Mouse (Mus musculus) lung, postnatal 0 days (tissue): Measurements from ENCODE around the gene 4921504E06Rik. TPM values are rescaled to one million over a fixed set of nuclear protein-coding genes. Genes with fewer than 3 reads are reported as not detected.

Experiments used
- ATAC-seq: fragments of 200-750 bp; cut with Nextera tagmentation; 2 replicates; pipeline ENCODE4 v1.8.0; 2017; ENCODE audit warnings: moderate library complexity
- DNase-seq: peaks from one replicate; pipeline ENCODE4 v3.0.0-alpha.2; 2016; ENCODE audit warnings: low spot score
- H3K27ac ChIP-seq: fragments of 300-500 bp; sonication (generic); 2 replicates; pipeline ENCODE4 v1.5.1; 2014; ENCODE audit warnings: antibody characterized with exemption, mild to moderate bottlenecking, low read length, mixed read lengths
- H3K27me3 ChIP-seq: fragments of 300-500 bp; sonication (generic); replicated peaks from 2 replicates; pipeline ENCODE4 v1.6.1; 2014; ENCODE audit warnings: low read length, mixed read lengths; ENCODE audit not compliant: insufficient read depth
- H3K36me3 ChIP-seq: fragments of 300-500 bp; sonication (generic); 2 replicates; pipeline ENCODE4 v1.6.1; 2014; ENCODE audit warnings: low read length, mixed read lengths; ENCODE audit not compliant: insufficient read depth
- H3K4me1 ChIP-seq: fragments of 300-500 bp; sonication (generic); 2 replicates; pipeline ENCODE4 v1.6.1; 2014; ENCODE audit warnings: antibody characterized with exemption, low read depth, low read length, mixed read lengths; ENCODE audit not compliant: insufficient read depth
- H3K4me2 ChIP-seq: fragments of 300-500 bp; sonication (generic); replicated peaks from 2 replicates; pipeline ENCODE4 v1.6.1; 2014; ENCODE audit warnings: low read depth, mild to moderate bottlenecking, low read length, moderate library complexity, mixed read lengths
- H3K4me3 ChIP-seq: fragments of 300-500 bp; sonication (generic); 2 replicates; pipeline ENCODE4 v1.5.1; 2014; ENCODE audit warnings: low read depth, low read length
- H3K9ac ChIP-seq: fragments of 300-500 bp; sonication (generic); replicated peaks from 2 replicates; pipeline ENCODE4 v1.6.1; 2014; ENCODE audit warnings: low read depth, mild to moderate bottlenecking
- H3K9me3 ChIP-seq: fragments of 300-500 bp; sonication (generic); 2 replicates; pipeline ENCODE4 v1.6.1; 2016; ENCODE audit warnings: low read length, mixed read lengths
- CTCF ChIP-seq: IDR thresholded peaks from 2 replicates; pipeline ENCODE4 v1.5.1; 2016; ENCODE audit warnings: antibody characterized with exemption, mild to moderate bottlenecking
- EP300 ChIP-seq: IDR thresholded peaks from 2 replicates; pipeline ENCODE4 v1.6.1; 2016; ENCODE audit warnings: antibody characterized with exemption, mild to moderate bottlenecking, control low read depth
- WGBS: fragments of 180-500 bp; shearing (Covaris S2); extraction: QIAGEN DNeasy Blood & Tissue Kit; methylation state at CpG from one replicate; pipeline ENCODE4 v1.1.7; 2014; 5-methylcytosine and 5-hydroxymethylcytosine counted together
- polyA plus RNA-seq: library from polyadenylated mRNA; unstranded; fragments of >200 nt; fragmentation: Nextera tagmentation; extraction: Ambion mirVana; gene quantifications from 2 replicates; pipeline ENCODE4 v1.2.1, GENCODE M21; 2015

4921504E06Rik gene
- polyA plus RNA-seq, 1 experiment from 2014 or later, result 0.13 TPM

- Histone ChIP-seq H3K4me3 (no peak overlapping the region), H3K27ac (no peak overlapping the region), H3K4me1 (peaks cover 4% of the 10 kb centered on the region; the same call in 1 of the 2 replicates), H3K27me3 (no peaks in the 10 kb centered on the region), H3K9me3 (no peaks in the 10 kb centered on the region), H3K36me3 (no peaks in the 10 kb centered on the region), H3K4me2 (no peak overlapping the region), H3K9ac (no peak overlapping the region)
- ATAC-seq, result no peak
- TF ChIP-seq CTCF, result no peak
- no peak for TF ChIP-seq EP300
- 60% methylated on average over 6 of the region's 6 CpGs for WGBS
- no peak for DNase-seq
Observed at GRCm38 (mm10) chr2:19416066-19416465, 137.6 kb downstream of the 4921504E06Rik start.

GRCm38 (mm10) chr2:19415063-19415521, 138.6 kb downstream of the 4921504E06Rik start:
- TF ChIP-seq CTCF (peak; percentile 82), EP300 (no peak)

DNA sequence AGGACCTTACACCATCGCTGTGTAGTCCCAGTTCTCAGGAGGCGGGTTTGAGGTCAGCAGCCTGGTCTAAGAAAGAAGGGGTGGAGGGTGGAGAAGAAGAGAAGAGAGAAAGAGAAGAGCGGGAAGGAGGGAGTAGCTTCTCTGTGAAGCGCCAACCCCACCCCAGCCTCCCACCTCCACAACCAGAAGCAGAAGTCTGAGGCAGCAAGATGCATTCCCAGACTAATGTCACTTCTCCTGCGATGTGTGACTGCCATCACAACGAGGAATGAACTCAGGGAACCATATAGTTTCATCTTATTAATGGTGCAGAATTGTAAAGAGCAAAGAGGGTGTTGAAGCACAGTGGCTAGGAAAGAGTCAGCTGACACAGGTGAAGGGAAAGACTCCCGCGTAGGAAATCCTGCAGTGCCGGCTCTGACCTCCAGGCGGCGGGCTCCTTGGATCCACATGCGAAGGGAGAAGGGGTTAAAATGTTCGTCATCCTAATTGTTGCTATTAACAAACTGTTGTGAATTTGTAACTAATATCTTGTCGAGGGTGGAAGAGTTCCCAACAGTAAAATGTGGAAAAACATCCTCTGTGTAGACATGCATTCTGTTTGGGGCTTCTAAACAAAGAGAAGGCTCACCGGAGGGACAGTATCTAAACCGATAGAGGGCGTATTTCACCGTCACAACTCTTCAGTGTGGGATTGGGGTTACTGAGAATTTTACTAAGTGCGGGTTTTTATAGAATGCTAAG, 139.3 kb downstream of the 4921504E06Rik start:
- Histone ChIP-seq H3K9me3 (no peaks in the 10 kb centered on the region), H3K27me3 (no peaks in the 10 kb centered on the region), H3K27ac (no peak overlapping the region), H3K36me3 (no peaks in the 10 kb centered on the region), H3K4me3 (0 out of 2 replicates have a peak overlapping the region, but pooled peaks have one; percentile 1), H3K4me2 (peak overlapping the region; percentile 40), H3K4me1 (peaks cover 4% of the 10 kb centered on the region; the same call in 1 of the 2 replicates), H3K9ac (no peak overlapping the region)
- TF ChIP-seq CTCF, result peak; percentile 80
- TF ChIP-seq EP300, result no peak
- DNase-seq (peak; percentile 26), ATAC-seq (0 out of 2 replicates have a peak, but pooled peaks have one; percentile 26)
- 21% methylated on average over 19 of the region's 19 CpGs for WGBS

More at GRCm38 (mm10) chr2:19415063-19415521, 138.6 kb downstream of the 4921504E06Rik start:
- Histone ChIP-seq H3K27ac (no peak overlapping the region), H3K4me1 (peaks cover 4% of the 10 kb centered on the region; the same call in 1 of the 2 replicates), H3K4me3 (0 out of 2 replicates have a peak overlapping the region, but pooled peaks have one; percentile 1), H3K4me2 (peak overlapping the region; percentile 40), H3K9me3 (no peaks in the 10 kb centered on the region), H3K27me3 (no peaks in the 10 kb centered on the region), H3K9ac (no peak overlapping the region), H3K36me3 (no peaks in the 10 kb centered on the region)
- under 1% methylated on average over 6 of the region's 6 CpGs for WGBS
- ATAC-seq (peak; percentile 47; the same call in 1 of the 2 replicates), DNase-seq (peak; percentile 79)

Other genes with a start within 250 kb of the 4921504E06Rik start
- 27.2 and 29.4 TPM in 2 replicates for gene Msrb2, start 182.5 kb downstream of the 4921504E06Rik start, polyA plus RNA-seq
- gene Ptf1a, start 108.3 kb downstream of the 4921504E06Rik start, polyA plus RNA-seq, result not detected in 2 replicates
- 7.8 and 9.2 TPM in 2 replicates for gene Otud1, start 103.8 kb upstream of the 4921504E06Rik start, polyA plus RNA-seq